Mouse (Mus musculus): Measurements from ENCODE around the gene Cnnm3. TPM values are rescaled to one million over a fixed set of nuclear protein-coding genes. Genes with fewer than 3 reads are reported as not detected.

The Cnnm3 gene
- polyA plus RNA-seq, 1 experiment = 10.2 TPM

GRCm38 (mm10) chr1:36519626-36520025 lies 8.0 kb downstream of the Cnnm3 start:
- Histone ChIP-seq H3K4me3 (no peak overlapping the region), H3K27me3 (ENCODE audit: control insufficient read depth, insufficient read depth, insufficient read length) (no peaks in the 10 kb centered on the region), H3K4me2 (ENCODE audit: low read depth) (no peak overlapping the region), H3K79me2 (ENCODE audit: control insufficient read depth, insufficient read depth) (peaks cover 21% of the 10 kb centered on the region), H3K36me3 (ENCODE audit: control insufficient read depth, insufficient read depth) (peaks cover 9% of the 10 kb centered on the region), H3ac (ENCODE audit: control insufficient read depth, insufficient read length) (no peak overlapping the region)
- TF ChIP-seq TCF12 (IDR thresholded peaks at IDR 0.05; ENCODE audit: insufficient read depth, poor library complexity, severe bottlenecking) = no peak

GRCm38 (mm10) chr1:36522210-36522609 lies 10.5 kb downstream of the Cnnm3 start:
- Histone ChIP-seq H3K36me3 (ENCODE audit: control insufficient read depth, insufficient read depth) (peaks cover 13% of the 10 kb centered on the region), H3ac (ENCODE audit: control insufficient read depth, insufficient read length) (no peak overlapping the region), H3K27me3 (ENCODE audit: control insufficient read depth, insufficient read depth, insufficient read length) (no peaks in the 10 kb centered on the region), H3K4me3 (no peak overlapping the region), H3K79me2 (ENCODE audit: control insufficient read depth, insufficient read depth) (no peaks in the 10 kb centered on the region), H3K4me2 (ENCODE audit: low read depth) (no peak overlapping the region)
- no peak for TF ChIP-seq POLR2A (IDR thresholded peaks at IDR 0.05; ENCODE audit: insufficient read length, low read depth)
- no peak for TF ChIP-seq TCF3 (IDR thresholded peaks at IDR 0.05; ENCODE audit: insufficient read length, low read depth)
- TF ChIP-seq MAX (IDR thresholded peaks at IDR 0.05; ENCODE audit: low read depth) = no peak
- TF ChIP-seq USF1 (IDR thresholded peaks at IDR 0.05; ENCODE audit: low read depth) = no peak
- no peak for TF ChIP-seq E2F4 (IDR thresholded peaks at IDR 0.05; ENCODE audit: insufficient read depth)

- TF ChIP-seq TCF3 (IDR thresholded peaks at IDR 0.05; ENCODE audit: insufficient read length, low read depth) (peak; percentile 36), MYOD1 (IDR thresholded peaks at IDR 0.05; ENCODE audit: control insufficient read depth in 1 of 3, insufficient read length in 2 of 3, low read depth in 2 of 3) (peak; percentile 97 to 98 (median 98)), POLR2AphosphoS2 (IDR thresholded peaks at IDR 0.05; ENCODE audit: insufficient read length, low read depth) (no peak), SRF (IDR thresholded peaks at IDR 0.05; ENCODE audit: control insufficient read depth, insufficient read length, low read depth) (no peak), MYOG (IDR thresholded peaks at IDR 0.05; ENCODE audit: control insufficient read depth in 1 of 3, insufficient read depth in 1 of 3, insufficient read length in 2 of 3, low read depth in 2 of 3) (peak in 2 of 3 experiments; percentile 6 to 87), TCF12 (IDR thresholded peaks at IDR 0.05; ENCODE audit: insufficient read depth, poor library complexity, severe bottlenecking) (peak; percentile 73), POLR2A (IDR thresholded peaks at IDR 0.05; ENCODE audit: insufficient read length, low read depth) (no peak), USF1 (IDR thresholded peaks at IDR 0.05; ENCODE audit: low read depth) (no peak), CEBPB (IDR thresholded peaks at IDR 0.05; ENCODE audit: insufficient read depth, poor library complexity, severe bottlenecking) (no peak), E2F4 (IDR thresholded peaks at IDR 0.05; ENCODE audit: insufficient read depth) (no peak), MAX (IDR thresholded peaks at IDR 0.05; ENCODE audit: low read depth) (no peak), REST (IDR thresholded peaks at IDR 0.05; ENCODE audit: insufficient read depth, insufficient read length) (no peak)
- Histone ChIP-seq H3K4me2 (ENCODE audit: low read depth) (peak overlapping the region; percentile 72), H3K4me3 (no peak overlapping the region), H3ac (ENCODE audit: control insufficient read depth, insufficient read length) (no peak overlapping the region), H3K27me3 (ENCODE audit: control insufficient read depth, insufficient read depth, insufficient read length) (no peaks in the 10 kb centered on the region), H3K36me3 (ENCODE audit: control insufficient read depth, insufficient read depth) (peaks cover 13% of the 10 kb centered on the region), H3K79me2 (ENCODE audit: control insufficient read depth, insufficient read depth) (no peaks in the 10 kb centered on the region)
These were observed 11.8 kb downstream of the Cnnm3 start for GRCm38 (mm10) chr1:36523332-36524013.

GRCm38 (mm10) chr1:36524058-36524457 lies 12.4 kb downstream of the Cnnm3 start:
- H3K4me2 ChIP-seq (ENCODE audit: low read depth) = peak overlapping the region; percentile 72
- no peaks in the 10 kb centered on the region for H3K79me2 ChIP-seq (ENCODE audit: control insufficient read depth, insufficient read depth)
- peaks cover 13% of the 10 kb centered on the region for H3K36me3 ChIP-seq (ENCODE audit: control insufficient read depth, insufficient read depth)
- no peak overlapping the region for H3K4me3 ChIP-seq
- no peak overlapping the region for H3ac ChIP-seq (ENCODE audit: control insufficient read depth, insufficient read length)
- no peak for TF ChIP-seq MYOG (IDR thresholded peaks at IDR 0.05; ENCODE audit: control insufficient read depth in 1 of 3, insufficient read depth in 1 of 3, insufficient read length in 2 of 3, low read depth in 2 of 3)
- no peak for TF ChIP-seq SRF (IDR thresholded peaks at IDR 0.05; ENCODE audit: control insufficient read depth, insufficient read length, low read depth)
- no peak for TF ChIP-seq CEBPB (IDR thresholded peaks at IDR 0.05; ENCODE audit: insufficient read depth, poor library complexity, severe bottlenecking)
- no peak for TF ChIP-seq TCF3 (IDR thresholded peaks at IDR 0.05; ENCODE audit: insufficient read length, low read depth)
- TF ChIP-seq USF1 (IDR thresholded peaks at IDR 0.05; ENCODE audit: low read depth) = no peak
- TF ChIP-seq TCF12 (IDR thresholded peaks at IDR 0.05; ENCODE audit: insufficient read depth, poor library complexity, severe bottlenecking) = no peak
- no peak for TF ChIP-seq E2F4 (IDR thresholded peaks at IDR 0.05; ENCODE audit: insufficient read depth)
- no peak for TF ChIP-seq MAX (IDR thresholded peaks at IDR 0.05; ENCODE audit: low read depth)
- TF ChIP-seq POLR2AphosphoS2 (IDR thresholded peaks at IDR 0.05; ENCODE audit: insufficient read length, low read depth) = no peak
- TF ChIP-seq MYOD1 (IDR thresholded peaks at IDR 0.05; ENCODE audit: control insufficient read depth in 1 of 3, insufficient read length in 2 of 3, low read depth in 2 of 3) = no peak
- TF ChIP-seq POLR2A (IDR thresholded peaks at IDR 0.05; ENCODE audit: insufficient read length, low read depth) = no peak
- no peak for TF ChIP-seq REST (IDR thresholded peaks at IDR 0.05; ENCODE audit: insufficient read depth, insufficient read length)
- H3K27me3 ChIP-seq (ENCODE audit: control insufficient read depth, insufficient read depth, insufficient read length) = no peaks in the 10 kb centered on the region

- peaks cover 16% of the 10 kb centered on the region for H3K36me3 ChIP-seq (ENCODE audit: control insufficient read depth, insufficient read depth)
- H3K4me3 ChIP-seq = no peak overlapping the region
- H3ac ChIP-seq (ENCODE audit: control insufficient read depth, insufficient read length) = no peak overlapping the region
- H3K4me2 ChIP-seq (ENCODE audit: low read depth) = no peak overlapping the region
- no peaks in the 10 kb centered on the region for H3K79me2 ChIP-seq (ENCODE audit: control insufficient read depth, insufficient read depth)
- TF ChIP-seq POLR2A (IDR thresholded peaks at IDR 0.05; ENCODE audit: insufficient read length, low read depth) (no peak), MAX (IDR thresholded peaks at IDR 0.05; ENCODE audit: low read depth) (no peak), MYOG (IDR thresholded peaks at IDR 0.05; ENCODE audit: control insufficient read depth in 1 of 3, insufficient read depth in 1 of 3, insufficient read length in 2 of 3, low read depth in 2 of 3) (no peak), TCF3 (IDR thresholded peaks at IDR 0.05; ENCODE audit: insufficient read length, low read depth) (no peak), E2F4 (IDR thresholded peaks at IDR 0.05; ENCODE audit: insufficient read depth) (no peak), CEBPB (IDR thresholded peaks at IDR 0.05; ENCODE audit: insufficient read depth, poor library complexity, severe bottlenecking) (no peak), REST (IDR thresholded peaks at IDR 0.05; ENCODE audit: insufficient read depth, insufficient read length) (no peak), MYOD1 (IDR thresholded peaks at IDR 0.05; ENCODE audit: control insufficient read depth in 1 of 3, insufficient read length in 2 of 3, low read depth in 2 of 3) (no peak), TCF12 (IDR thresholded peaks at IDR 0.05; ENCODE audit: insufficient read depth, poor library complexity, severe bottlenecking) (no peak), POLR2AphosphoS2 (IDR thresholded peaks at IDR 0.05; ENCODE audit: insufficient read length, low read depth) (no peak), USF1 (IDR thresholded peaks at IDR 0.05; ENCODE audit: low read depth) (no peak), SRF (IDR thresholded peaks at IDR 0.05; ENCODE audit: control insufficient read depth, insufficient read length, low read depth) (no peak)
- H3K27me3 ChIP-seq (ENCODE audit: control insufficient read depth, insufficient read depth, insufficient read length) = no peaks in the 10 kb centered on the region
These were observed 14.1 kb downstream of the Cnnm3 start for GRCm38 (mm10) chr1:36525774-36526173.

All from myocyte (in vitro differentiated cells).